Mouse (Mus musculus) E14TG2a.4 (cell line): ENCODE results near the gene Rbm18.

Experiments used
- CTCF ChIP-seq: conservative IDR thresholded peaks from 2 replicates; pipeline ENCODE4 v1.5.1; 2014; ENCODE audit warnings: low read length
- NANOG ChIP-seq: IDR thresholded peaks from 2 replicates; pipeline ENCODE4 v1.6.1; 2014; ENCODE audit warnings: borderline replicate concordance, low read length, mixed read lengths
- POU5F1 ChIP-seq: IDR thresholded peaks from 2 replicates; pipeline ENCODE4 v1.6.1; 2014; ENCODE audit warnings: low read length, borderline replicate concordance

DNA sequence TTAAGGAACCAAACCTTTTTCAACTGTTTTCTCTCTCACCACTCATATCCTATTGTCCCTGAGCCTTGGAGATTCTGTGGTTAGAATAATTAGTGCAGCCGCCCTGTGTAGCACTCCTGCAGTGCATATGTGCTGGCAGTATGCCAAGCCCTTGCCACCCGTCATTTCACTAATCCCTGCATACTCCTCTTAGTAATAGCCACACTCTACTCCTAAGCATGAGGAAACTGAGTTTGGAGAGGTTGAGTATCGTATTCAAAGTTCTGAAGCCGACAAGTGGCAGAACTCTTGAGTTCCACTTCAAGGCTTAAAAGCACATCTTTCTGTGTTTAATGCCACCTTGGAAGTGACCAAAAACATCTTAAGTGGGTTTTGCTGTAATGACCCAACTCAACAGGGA lies 35.6 kb upstream of the Rbm18 start:
- TF ChIP-seq CTCF (no peak), NANOG (no peak), POU5F1 (no peak)
